ENCODE assay signal across 16 mouse cellular contexts in the genomic region with DNA sequence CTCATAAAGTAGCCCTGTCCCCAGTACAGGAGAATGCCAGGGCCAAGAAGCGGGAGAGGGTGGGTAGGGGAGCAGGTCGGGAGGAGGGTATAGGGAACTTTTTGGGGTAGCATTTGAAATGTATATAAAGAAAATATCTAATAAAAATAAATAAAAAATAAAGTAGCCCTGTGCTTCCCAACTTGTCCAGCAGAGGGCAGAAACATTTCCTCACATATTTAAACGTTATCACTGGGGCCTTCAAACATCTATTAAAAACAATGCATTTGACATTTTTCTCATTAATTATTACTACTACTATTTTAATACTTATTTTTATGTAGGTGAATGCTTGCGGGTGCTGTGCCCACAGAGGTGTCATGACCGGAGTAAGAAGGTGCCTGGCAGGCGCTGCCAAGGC. TPM values are rescaled to one million over a fixed set of nuclear protein-coding genes. Genes with fewer than 3 reads are reported as not detected.
DNase-seq lines count a peak whose midpoint lies in the region; ATAC-seq and TF ChIP-seq lines count a peak whose summit lies in the region.
"Had no signal": no experiment of that assay in that cellular context is flagged by ENCODE, and none has a peak within 500 bp of the region (broad histone marks: within the 10 kb centered on the region; RNA-seq: fewer than 3 reads in every experiment).

No protein-coding gene starts in this region.

- no peak overlapping the region for H3K4me2 ChIP-seq in heart, postnatal 0 days (ENCODE audit: low read depth, low read length)
- H3K4me2 ChIP-seq in heart, embryonic 12.5 days, result no peak overlapping the region
- no peak overlapping the region for H3K4me2 ChIP-seq in liver, postnatal 0 days (ENCODE audit: low read depth, low read length)
- H3K4me2 ChIP-seq in liver, embryonic 11.5 days, result no peak overlapping the region
- H3K4me2 ChIP-seq: limb, embryonic 13.5 days; neural tube, embryonic 12.5 days; stomach, embryonic 15.5 days had no signal

- H3K79me2 ChIP-seq in MEL (ENCODE audit: control insufficient read depth, insufficient read depth, low read length, poor library complexity), result peaks cover 19% of the 10 kb centered on the region

- H3K27me3 ChIP-seq in heart, postnatal 0 days (ENCODE audit: control insufficient read depth, insufficient read depth, low read length), result no peaks in the 10 kb centered on the region
- H3K27me3 ChIP-seq in heart, embryonic 12.5 days (replicated peaks), result peaks cover 12% of the 10 kb centered on the region; the same call in 1 of the 2 replicates
- H3K27me3 ChIP-seq in liver, postnatal 0 days (ENCODE audit: insufficient read depth, low read length), result no peaks in the 10 kb centered on the region
- H3K27me3 ChIP-seq in liver, embryonic 11.5 days (replicated peaks; ENCODE audit: control insufficient read depth, insufficient read depth, low read length), result no peaks in the 10 kb centered on the region
- no peaks in the 10 kb centered on the region for H3K27me3 ChIP-seq in MEL (ENCODE audit: control insufficient read depth in 1 of 2, insufficient read depth in 2 of 2, low read length in 2 of 2)
- H3K27me3 ChIP-seq in limb, embryonic 10.5 days (ENCODE audit: low read depth, poor library complexity, severe bottlenecking), result 0 out of 2 replicates have a peak, but pooled peaks cover 2% of the 10 kb centered on the region
- H3K27me3 ChIP-seq: limb, embryonic 13.5 days; neural tube, embryonic 12.5 days; stomach, embryonic 15.5 days had no signal

- TF ChIP-seq EP300 in heart, postnatal 0 days (IDR thresholded peaks at IDR 0.05; ENCODE audit: low read depth), result no peak
- no peak for TF ChIP-seq EP300 in liver, postnatal 0 days (IDR thresholded peaks at IDR 0.05; ENCODE audit: low read depth)
- TF ChIP-seq EP300 in MEL (IDR thresholded peaks at IDR 0.05; ENCODE audit: low read depth in 1 of 2, low read length in 2 of 2), result no peak

- no peaks in the 10 kb centered on the region for H3K9me3 ChIP-seq in heart, postnatal 0 days (replicated peaks; ENCODE audit: control insufficient read depth, low read length)
- no peaks in the 10 kb centered on the region for H3K9me3 ChIP-seq in heart, embryonic 12.5 days (replicated peaks)
- no peaks in the 10 kb centered on the region for H3K9me3 ChIP-seq in liver, postnatal 0 days (ENCODE audit: low read length)
- no peaks in the 10 kb centered on the region for H3K9me3 ChIP-seq in liver, embryonic 11.5 days (ENCODE audit: control insufficient read depth, low read length)
- H3K9me3 ChIP-seq in MEL (replicated peaks; ENCODE audit: insufficient read depth, low read length), result no peaks in the 10 kb centered on the region
- no peaks in the 10 kb centered on the region for H3K9me3 ChIP-seq in limb, embryonic 10.5 days (replicated peaks)
- H3K9me3 ChIP-seq: limb, embryonic 13.5 days; neural tube, embryonic 12.5 days; stomach, embryonic 15.5 days had no signal

- H3K9ac ChIP-seq in heart, postnatal 0 days (replicated peaks; ENCODE audit: low read depth, low read length), result no peak overlapping the region
- no peak overlapping the region for H3K9ac ChIP-seq in heart, embryonic 12.5 days
- no peak overlapping the region for H3K9ac ChIP-seq in liver, postnatal 0 days (replicated peaks)
- H3K9ac ChIP-seq in liver, embryonic 11.5 days (ENCODE audit: low read depth, low read length), result no peak overlapping the region
- H3K9ac ChIP-seq in MEL (ENCODE audit: control insufficient read depth, low read depth, low read length, poor library complexity, severe bottlenecking), result no peak overlapping the region
- H3K9ac ChIP-seq: limb, embryonic 13.5 days; neural tube, embryonic 12.5 days; stomach, embryonic 15.5 days had no signal

- peak; percentile 43; the same call in 1 of the 2 replicates for TF ChIP-seq CTCF in heart, postnatal 0 days (IDR thresholded peaks at IDR 0.05; ENCODE audit: low read depth)
- peak; percentile 56 for TF ChIP-seq CTCF in liver, postnatal 0 days (IDR thresholded peaks at IDR 0.05; ENCODE audit: low read depth)
- peak; percentile 3 to 45 (median 41); a peak in 3 of 6 replicates for TF ChIP-seq CTCF in MEL (IDR thresholded peaks at IDR 0.05 in 2 of 3, conservative IDR thresholded peaks at IDR 0.05 in 1 of 3; ENCODE audit: control insufficient read depth in 1 of 3, insufficient read depth in 1 of 3, low read depth in 2 of 3, low read length in 3 of 3, poor library complexity in 1 of 3, severe bottlenecking in 1 of 3)

- no peak for TF ChIP-seq POLR2A in MEL (IDR thresholded peaks at IDR 0.05; ENCODE audit: control insufficient read depth in 1 of 2, insufficient read depth in 1 of 2, low read depth in 1 of 2, low read length in 2 of 2, poor library complexity in 1 of 2)

- H3K27ac ChIP-seq in heart, postnatal 0 days (ENCODE audit: low read depth), result no peak overlapping the region
- no peak overlapping the region for H3K27ac ChIP-seq in heart, embryonic 12.5 days (ENCODE audit: poor library complexity, severe bottlenecking)
- H3K27ac ChIP-seq in liver, postnatal 0 days (ENCODE audit: low read depth), result no peak overlapping the region
- H3K27ac ChIP-seq in liver, embryonic 11.5 days (ENCODE audit: low read depth, low read length), result no peak overlapping the region
- no peak overlapping the region for H3K27ac ChIP-seq in MEL (ENCODE audit: control insufficient read depth, low read depth, low read length)
- H3K27ac ChIP-seq in limb, embryonic 10.5 days, result no peak overlapping the region
- H3K27ac ChIP-seq: limb, embryonic 13.5 days; neural tube, embryonic 12.5 days; stomach, embryonic 15.5 days had no signal

- peaks cover 13% of the 10 kb centered on the region for H3K36me3 ChIP-seq in heart, postnatal 0 days (replicated peaks; ENCODE audit: control insufficient read depth, insufficient read depth, low read length)
- peaks cover 14% of the 10 kb centered on the region for H3K36me3 ChIP-seq in heart, embryonic 12.5 days
- no peaks in the 10 kb centered on the region for H3K36me3 ChIP-seq in liver, postnatal 0 days (replicated peaks; ENCODE audit: insufficient read depth, low read length)
- H3K36me3 ChIP-seq in liver, embryonic 11.5 days (ENCODE audit: control insufficient read depth, insufficient read depth, low read length), result peaks cover 12% of the 10 kb centered on the region
- no peaks in the 10 kb centered on the region; a peak in 1 of 4 replicates for H3K36me3 ChIP-seq in MEL (ENCODE audit: control insufficient read depth in 1 of 2, insufficient read depth in 2 of 2, low read length in 2 of 2)
- peaks cover 18% of the 10 kb centered on the region for H3K36me3 ChIP-seq in limb, embryonic 10.5 days

- TF ChIP-seq RAD21 in MEL (IDR thresholded peaks at IDR 0.05; ENCODE audit: low read depth, low read length), result no peak; the same call in 1 of the 2 replicates

- ATAC-seq in heart, postnatal 0 days (ENCODE audit: insufficient read depth, low read depth), result no peak
- no peak for ATAC-seq in heart, embryonic 12.5 days (ENCODE audit: insufficient number of reproducible peaks, low FRiP score)
- ATAC-seq in liver, postnatal 0 days, result no peak
- ATAC-seq in liver, embryonic 11.5 days (replicated peaks; ENCODE audit: low FRiP score), result no peak

- no peak overlapping the region for H3K4me3 ChIP-seq in heart, postnatal 0 days (ENCODE audit: low read depth, low read length)
- no peak overlapping the region for H3K4me3 ChIP-seq in heart, embryonic 12.5 days
- H3K4me3 ChIP-seq in liver, postnatal 0 days (ENCODE audit: low read depth, low read length), result no peak overlapping the region
- H3K4me3 ChIP-seq in liver, embryonic 11.5 days (ENCODE audit: low read depth, low read length), result no peak overlapping the region
- H3K4me3 ChIP-seq in MEL (ENCODE audit: control insufficient read depth in 1 of 2, insufficient read depth in 1 of 2, low read depth in 2 of 2, low read length in 2 of 2), result no peak overlapping the region
- no peak overlapping the region for H3K4me3 ChIP-seq in limb, embryonic 10.5 days
- H3K4me3 ChIP-seq: erythroblast, embryonic 14.5 days; limb, embryonic 13.5 days; neural tube, embryonic 12.5 days; stomach, embryonic 15.5 days had no signal

- 48% methylated on average over 6 of the region's 6 CpGs for WGBS in heart, postnatal 0 days
- WGBS in heart, embryonic 12.5 days, result 48% methylated on average over 6 of the region's 6 CpGs
- 50% methylated on average over 6 of the region's 6 CpGs for WGBS in liver, postnatal 0 days (ENCODE audit: insufficient replicate concordance)
- WGBS in liver, embryonic 11.5 days, result 53% methylated on average over 6 of the region's 6 CpGs
- 61% methylated on average over 6 of the region's 6 CpGs for WGBS in limb, embryonic 10.5 days

- peaks cover 15% of the 10 kb centered on the region for H3K4me1 ChIP-seq in heart, postnatal 0 days (ENCODE audit: control insufficient read depth, insufficient read depth)
- H3K4me1 ChIP-seq in heart, embryonic 12.5 days (replicated peaks), result peaks cover 13% of the 10 kb centered on the region
- H3K4me1 ChIP-seq in liver, postnatal 0 days (ENCODE audit: insufficient read depth), result peaks cover 12% of the 10 kb centered on the region
- H3K4me1 ChIP-seq in liver, embryonic 11.5 days (replicated peaks; ENCODE audit: control insufficient read depth, insufficient read depth, low read length), result peaks cover 11% of the 10 kb centered on the region
- H3K4me1 ChIP-seq in MEL (ENCODE audit: control insufficient read depth in 1 of 2, insufficient read depth in 2 of 2, low read length in 2 of 2), result peaks cover 0 to 4% of the 10 kb centered on the region in 2 experiments; a peak in 3 of 4 replicates
- H3K4me1 ChIP-seq in limb, embryonic 10.5 days, result peaks cover 19% of the 10 kb centered on the region

- no peak for DNase-seq in heart, postnatal 0 days (ENCODE audit: low spot score)
- no peak for DNase-seq in liver, postnatal 0 days
- DNase-seq in liver, embryonic 11.5 days (ENCODE audit: low spot score), result no peak
- peak; percentile 62 for DNase-seq in MEL (ENCODE audit: low read depth, low spot score)
- DNase-seq in retina, embryonic 14.5 days (ENCODE audit: low spot score), result peak; percentile 56
- no peak for DNase-seq in limb, embryonic 10.5 days (ENCODE audit: low spot score)
- DNase-seq: cerebellum, adult 9-11 months; heart, postnatal 4 days; layer of hippocampus, adult 9-11 months; right cerebral cortex, postnatal 14 days had no signal

RNA-seq across cellular contexts. Expression of a gene that starts 1.9 kb away (rescaled TPM):
- 8.7 and 19.3 TPM in 2 replicates for total RNA-seq in heart, postnatal 0 days (2014; rRNA removed; ENCODE audit: low replicate concordance)
- polyA plus RNA-seq in heart, postnatal 0 days (2015; fragmentation: Nextera tagmentation; extraction: Ambion mirVana), result 11.4 and 13.1 TPM in 2 replicates
- polyA plus RNA-seq in heart, embryonic 12.5 days (2016; fragmentation: Nextera tagmentation; extraction: Ambion mirVana), result 17.4 and 18.1 TPM in 2 replicates
- polyA plus RNA-seq in liver, postnatal 0 days (2015; fragmentation: Nextera tagmentation; extraction: Ambion mirVana), result 9.4 and 10.0 TPM in 2 replicates
- 32.7 and 42.2 TPM in 2 replicates for polyA plus RNA-seq in liver, embryonic 11.5 days (2014; fragmentation: Nextera tagmentation; extraction: Ambion mirVana)
- 70.8 and 90.0 TPM in 2 replicates for total RNA-seq in MEL (2012; rRNA removed)
- 100 to 1,000 TPM in 1 of 2 experiments, 10 to 100 TPM in 1; 97.5 to 178 TPM for polyA plus RNA-seq in MEL (2012; ENCODE audit: insufficient read depth in 1 of 2, insufficient read length in 2 of 2, low read depth in 1 of 2, low replicate concordance in 2 of 2, missing spikeins in 1 of 2)
- 53.2 and 58.5 TPM in 2 replicates for polyA plus RNA-seq in limb, embryonic 10.5 days (2016; fragmentation: Nextera tagmentation; extraction: Ambion mirVana)

RNA-seq across cellular contexts. Expression of a gene that starts 14.7 kb away (rescaled TPM):
- not detected in 2 replicates for total RNA-seq in heart, postnatal 0 days (2014; rRNA removed; ENCODE audit: low replicate concordance)
- not detected in 2 replicates for polyA plus RNA-seq in heart, postnatal 0 days (2015; fragmentation: Nextera tagmentation; extraction: Ambion mirVana)
- polyA plus RNA-seq in heart, embryonic 12.5 days (2016; fragmentation: Nextera tagmentation; extraction: Ambion mirVana), result not detected in 2 replicates
- polyA plus RNA-seq in liver, postnatal 0 days (2015; fragmentation: Nextera tagmentation; extraction: Ambion mirVana), result not detected in 2 replicates
- not detected in 2 replicates for polyA plus RNA-seq in liver, embryonic 11.5 days (2014; fragmentation: Nextera tagmentation; extraction: Ambion mirVana)
- total RNA-seq in MEL (2012; rRNA removed), result not detected in 2 replicates
- not detected for polyA plus RNA-seq in MEL (2012; ENCODE audit: insufficient read depth in 1 of 2, insufficient read length in 2 of 2, low read depth in 1 of 2, low replicate concordance in 2 of 2, missing spikeins in 1 of 2)
- not detected in 2 replicates for polyA plus RNA-seq in limb, embryonic 10.5 days (2016; fragmentation: Nextera tagmentation; extraction: Ambion mirVana)
- total RNA-seq: gastrocnemius, postnatal 4 days; heart, postnatal 4 days had no signal
- polyA plus RNA-seq: erythroblast, embryonic 14.5 days; limb, embryonic 13.5 days; neural tube, embryonic 12.5 days had no signal

RNA-seq across cellular contexts. Expression of a gene that starts 18.0 kb away (rescaled TPM):
- total RNA-seq in heart, postnatal 0 days (2014; rRNA removed; ENCODE audit: low replicate concordance), result not detected in 2 replicates
- not detected in 2 replicates for polyA plus RNA-seq in heart, postnatal 0 days (2015; fragmentation: Nextera tagmentation; extraction: Ambion mirVana)
- 0.22 TPM in 1 of 2 replicates, not detected in the other for polyA plus RNA-seq in heart, embryonic 12.5 days (2016; fragmentation: Nextera tagmentation; extraction: Ambion mirVana)
- not detected in 2 replicates for polyA plus RNA-seq in liver, postnatal 0 days (2015; fragmentation: Nextera tagmentation; extraction: Ambion mirVana)
- 0.40 TPM in 1 of 2 replicates, not detected in the other for polyA plus RNA-seq in liver, embryonic 11.5 days (2014; fragmentation: Nextera tagmentation; extraction: Ambion mirVana)
- total RNA-seq in MEL (2012; rRNA removed), result 0.19 TPM in 1 of 2 replicates, not detected in the other
- under 1 TPM in 1 of 2 experiments, not detected in 1; 0.10 TPM for polyA plus RNA-seq in MEL (2012; ENCODE audit: insufficient read depth in 1 of 2, insufficient read length in 2 of 2, low read depth in 1 of 2, low replicate concordance in 2 of 2, missing spikeins in 1 of 2)
- not detected in 2 replicates for polyA plus RNA-seq in limb, embryonic 10.5 days (2016; fragmentation: Nextera tagmentation; extraction: Ambion mirVana)
- polyA plus RNA-seq: erythroblast, embryonic 14.5 days; limb, embryonic 13.5 days; neural tube, embryonic 12.5 days had no signal

RNA-seq across cellular contexts. Expression of a gene that starts 26.5 kb away (rescaled TPM):
- total RNA-seq in heart, postnatal 0 days (2014; rRNA removed; ENCODE audit: low replicate concordance), result 8.4 and 10.3 TPM in 2 replicates
- 3.6 and 4.4 TPM in 2 replicates for polyA plus RNA-seq in heart, postnatal 0 days (2015; fragmentation: Nextera tagmentation; extraction: Ambion mirVana)
- 14.7 and 16.5 TPM in 2 replicates for polyA plus RNA-seq in heart, embryonic 12.5 days (2016; fragmentation: Nextera tagmentation; extraction: Ambion mirVana)
- 3.2 and 3.5 TPM in 2 replicates for polyA plus RNA-seq in liver, postnatal 0 days (2015; fragmentation: Nextera tagmentation; extraction: Ambion mirVana)
- 18.0 and 19.7 TPM in 2 replicates for polyA plus RNA-seq in liver, embryonic 11.5 days (2014; fragmentation: Nextera tagmentation; extraction: Ambion mirVana)
- total RNA-seq in MEL (2012; rRNA removed), result 10.2 and 12.4 TPM in 2 replicates
- polyA plus RNA-seq in MEL (2012; ENCODE audit: insufficient read depth in 1 of 2, insufficient read length in 2 of 2, low read depth in 1 of 2, low replicate concordance in 2 of 2, missing spikeins in 1 of 2), result 10 to 100 TPM; 51.8 to 81.1 TPM
- 23.0 and 23.4 TPM in 2 replicates for polyA plus RNA-seq in limb, embryonic 10.5 days (2016; fragmentation: Nextera tagmentation; extraction: Ambion mirVana)

Comparison
In these comparisons a context has a peak if more than half of its experiments do, and no peak if none do; other contexts are left out.
1. DNase-seq: peak in MEL (single experiment) and retina, embryonic 14.5 days (single experiment); none in heart, postnatal 0 days (single experiment), liver, postnatal 0 days (single experiment), liver, embryonic 11.5 days (single experiment) and limb, embryonic 10.5 days (single experiment).
2. Peak in every context shown above with its lines, with median percentiles within 50 percentile points of each other: CTCF ChIP-seq.